Mouse (Mus musculus) ovary, adult 2 months (tissue): ENCODE measurements around the gene Zfp422. TPM values are rescaled to one million over a fixed set of nuclear protein-coding genes. Genes with fewer than 3 reads are reported as not detected.

Source experiments
- polyA plus RNA-seq: library from polyadenylated mRNA; depleted of rRNA; stranded (reverse); fragments of >200 nt; gene quantifications from 2 replicates; pipeline ENCODE4 v1.2.3, GENCODE M21; 2012; rRNA removed

Gene Zfp422
- polyA plus RNA-seq, result 13.7 and 13.9 TPM in 2 replicates

DNA sequence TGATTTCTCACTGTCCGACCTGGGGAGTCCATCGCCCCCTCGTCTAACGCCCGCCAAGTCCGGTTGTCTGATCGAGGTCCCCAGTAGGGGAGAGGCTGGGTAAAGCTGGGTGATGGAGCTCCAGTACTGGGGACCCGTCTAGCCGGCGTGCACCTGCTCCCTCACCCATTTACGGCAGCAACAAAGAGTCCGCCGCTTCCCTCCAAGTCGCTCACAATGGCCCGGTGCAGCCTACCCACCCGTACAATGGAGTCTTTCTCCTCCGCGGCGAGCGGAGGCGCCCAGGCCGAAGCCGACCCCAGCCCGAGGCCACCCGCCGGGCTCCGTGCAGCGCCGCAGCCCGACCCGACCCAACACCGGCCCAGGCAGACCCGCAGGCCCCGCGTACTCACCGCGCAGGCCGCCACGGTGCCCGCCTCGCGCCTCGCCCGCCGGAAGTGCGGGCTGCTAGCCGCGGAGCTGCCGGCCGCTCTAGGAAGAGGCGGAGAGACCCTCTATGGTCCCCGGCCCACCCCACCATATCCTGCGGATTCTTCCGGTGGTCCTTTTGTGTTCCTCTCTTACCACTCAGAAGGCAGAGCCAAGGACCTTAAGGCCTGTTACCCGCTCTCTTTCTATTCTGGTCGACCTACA lies at the start of gene Zfp422:
Gene Zfp422, minus strand, starts transcription at position 461 of the 633 bp plus-strand sequence.

DNA sequence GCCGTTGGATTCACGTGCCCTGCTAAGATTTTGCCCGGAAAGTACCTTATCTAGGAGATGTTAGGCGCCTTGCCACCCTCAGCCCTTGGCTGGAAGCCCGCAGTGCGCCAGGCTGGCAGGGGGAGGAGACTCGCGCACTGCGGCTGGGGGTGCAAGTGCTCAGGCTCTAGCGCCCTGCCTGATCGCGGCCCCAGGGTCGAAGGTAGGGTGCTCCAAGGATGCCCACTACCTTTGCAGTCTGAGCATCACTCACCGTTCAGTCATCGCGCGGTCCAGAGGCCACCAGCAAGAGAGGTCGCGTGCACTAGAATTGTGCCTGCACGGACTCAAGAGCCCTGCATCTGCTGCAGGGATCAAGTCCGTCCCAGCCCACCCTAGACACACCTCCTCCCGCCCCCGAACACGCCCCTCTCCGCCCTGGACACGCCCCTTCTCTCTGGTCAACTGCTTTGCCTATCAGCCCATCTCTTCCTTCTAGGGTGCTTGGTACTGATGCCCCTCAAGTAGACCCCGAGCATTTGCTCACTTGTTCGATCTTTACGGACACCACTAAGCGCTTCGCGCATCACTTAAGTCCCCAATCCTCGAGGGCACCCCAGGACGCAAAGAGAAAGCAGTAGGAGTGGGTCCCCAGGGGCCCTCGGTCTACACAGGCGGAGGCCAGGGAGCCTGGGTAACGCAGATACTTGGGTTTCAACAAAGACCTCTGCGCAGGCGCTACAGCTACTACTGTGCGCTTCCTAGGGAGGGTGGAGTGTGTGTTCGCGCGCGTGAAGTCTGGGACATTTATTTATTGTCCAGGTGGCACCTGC lies 44.9 kb upstream of the Zfp422 start, which contains the start of gene Rassf4:
Gene Rassf4, minus strand, starts transcription at position 482 of the 812 bp plus-strand sequence.

DNA sequence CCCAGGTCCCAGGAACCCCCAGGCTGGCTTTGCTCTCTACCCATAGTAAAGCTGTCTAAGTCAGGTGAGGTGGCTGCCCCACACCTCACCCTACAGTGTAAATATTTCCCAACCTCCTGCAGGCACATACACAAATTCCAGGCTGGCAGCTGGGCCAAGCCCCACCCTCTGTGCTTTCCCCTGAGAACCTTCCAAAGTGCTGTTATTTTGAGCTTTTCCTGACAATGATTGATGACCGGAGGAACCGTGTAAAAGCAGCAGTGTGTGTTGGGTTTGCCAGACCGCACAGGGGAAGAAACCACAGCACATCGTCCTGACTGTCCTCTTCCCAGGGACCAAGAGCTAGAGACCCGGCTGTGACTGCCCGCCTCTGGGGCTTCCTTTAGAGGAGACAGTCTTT lies 21.6 kb upstream of the Zfp422 start, which contains the start of gene Depp1:
Gene Depp1, plus strand, starts transcription at position 204 of the 400 bp plus-strand sequence.

GRCm38 (mm10) chr6:116584095-116584494 lies 44.7 kb downstream of the Zfp422 start, which contains the start of gene Olfr215:
Olfr215 (minus strand) TSS chr6:116584195.

Other genes starting within 250 kb of the Zfp422 start
- gene Alox5, start 167.8 kb downstream of the Zfp422 start, polyA plus RNA-seq, result 1.1 and 1.4 TPM in 2 replicates
- not detected in 2 replicates for gene Olfr211, start 139.9 kb downstream of the Zfp422 start, polyA plus RNA-seq
- not detected in 2 replicates for gene Olfr212, start 122.5 kb downstream of the Zfp422 start, polyA plus RNA-seq
- gene Olfr213, start 90.5 kb downstream of the Zfp422 start, polyA plus RNA-seq, result not detected in 2 replicates
- 0.21 TPM in 1 of 2 replicates, not detected in the other for gene Gm5580, start 77.9 kb downstream of the Zfp422 start, polyA plus RNA-seq
- gene Olfr214, start 74.8 kb downstream of the Zfp422 start, polyA plus RNA-seq, result 0.14 TPM in 1 of 2 replicates, not detected in the other
- gene Olfr215, start 44.8 kb downstream of the Zfp422 start, polyA plus RNA-seq, result not detected in 2 replicates
- 7.2 and 12.3 TPM in 2 replicates for gene Depp1, start 21.6 kb upstream of the Zfp422 start, polyA plus RNA-seq
- 8.3 and 11.6 TPM in 2 replicates for gene Rassf4, start 45.0 kb upstream of the Zfp422 start, polyA plus RNA-seq
- 0.83 and 1.0 TPM in 2 replicates for gene Tmem72, start 87.9 kb upstream of the Zfp422 start, polyA plus RNA-seq